Mouse (Mus musculus): Measurements from ENCODE around the gene Ankrd65.

DNA sequence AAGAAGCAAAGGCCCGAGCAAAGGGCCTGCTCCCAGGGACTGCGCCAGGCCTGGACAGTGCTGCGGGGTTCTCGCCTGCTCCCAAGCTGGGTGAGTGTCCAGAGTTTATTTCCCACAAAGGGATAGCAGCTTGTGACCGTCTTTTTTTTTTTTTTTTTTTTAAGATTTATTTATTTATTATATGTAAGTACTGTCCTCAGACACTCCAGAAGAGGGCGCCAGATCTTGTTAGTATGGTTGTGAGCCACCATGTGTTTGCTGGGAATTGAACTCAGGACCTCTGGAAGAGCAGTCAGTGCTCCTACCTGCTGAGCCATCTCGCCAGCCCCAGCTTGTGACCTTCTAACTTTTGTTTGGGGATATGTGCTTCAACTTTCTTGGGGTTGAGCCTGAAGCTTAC lies 30.8 kb downstream of the Ankrd65 start:
- no peak for TF ChIP-seq POLR2A (IDR thresholded peaks at IDR 0.05; ENCODE audit: insufficient read length, low read depth)
- no peak for TF ChIP-seq MAX (IDR thresholded peaks at IDR 0.05; ENCODE audit: low read depth)
- TF ChIP-seq E2F4 (IDR thresholded peaks at IDR 0.05; ENCODE audit: insufficient read depth) = no peak
- no peak for TF ChIP-seq USF1 (IDR thresholded peaks at IDR 0.05; ENCODE audit: low read depth)
- no peak for TF ChIP-seq CEBPB (IDR thresholded peaks at IDR 0.05; ENCODE audit: insufficient read depth, poor library complexity, severe bottlenecking)
